Mouse (Mus musculus): ENCODE data around the gene Yy2.

Yy2 gene

DNA sequence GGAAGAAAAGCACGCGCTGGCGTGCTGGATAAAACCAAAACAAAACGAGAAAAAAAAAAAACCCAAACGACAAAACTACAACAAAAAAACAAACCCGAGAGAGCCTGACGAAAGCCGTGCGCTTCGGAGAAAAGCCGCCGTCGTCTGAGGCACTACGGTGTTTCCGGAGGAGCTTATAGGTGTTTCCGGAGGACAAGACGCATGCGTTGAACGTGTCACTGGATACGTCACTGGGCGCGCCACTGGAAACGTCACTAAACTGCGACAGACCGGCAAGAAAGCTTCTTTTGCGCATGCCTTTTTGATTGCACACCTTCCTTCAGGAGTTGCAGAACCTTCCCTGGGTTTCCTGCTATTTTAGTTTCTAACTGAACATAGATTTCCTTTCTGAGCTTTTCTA is at the start of gene Yy2:
Gene Yy2, minus strand, starts transcription at position 146 of the 400 bp plus-strand sequence.
- DNase-seq (ENCODE audit: low spot score): no peak

DNA sequence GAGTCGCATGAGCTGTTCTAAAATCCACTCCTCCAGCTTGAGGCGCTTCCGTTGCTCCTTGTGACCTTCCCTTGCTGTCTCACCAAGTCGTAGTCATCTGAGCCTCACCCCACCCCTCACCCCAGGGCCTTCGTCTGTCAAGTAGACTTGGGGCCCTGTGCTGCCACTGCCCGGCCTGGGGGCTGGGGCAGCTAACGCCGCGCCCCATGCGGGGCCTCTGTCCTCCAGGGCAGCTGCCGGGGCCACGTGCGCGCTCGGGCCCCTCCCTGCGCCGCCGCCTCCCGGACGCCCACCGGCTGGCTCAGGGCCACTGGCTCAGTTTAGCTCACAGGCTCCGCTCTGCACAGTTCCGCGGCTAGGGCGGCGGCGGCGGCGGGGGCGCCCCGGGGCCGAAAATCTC is 44.1 kb upstream of the Yy2 start:
- DNase-seq (ENCODE audit: low spot score): no peak

- DNase-seq (ENCODE audit: low spot score): no peak
Measured at GRCm38 (mm10) chrX:157601450-157601849, 32.7 kb upstream of the Yy2 start.

GRCm38 (mm10) chrX:157598186-157598996 is 29.6 kb upstream of the Yy2 start, which contains the start of gene Mbtps2:
Mbtps2 (minus strand) TSS chrX:157598715.
- DNase-seq (ENCODE audit: low spot score): peak; percentile 71

GRCm38 (mm10) chrX:157597585-157598185 is 28.9 kb upstream of the Yy2 start:
- no peak for DNase-seq (ENCODE audit: low spot score)

- peak; percentile 22 for DNase-seq (ENCODE audit: low spot score)
Measured at GRCm38 (mm10) chrX:157596802-157597201, 28.0 kb upstream of the Yy2 start.

DNA sequence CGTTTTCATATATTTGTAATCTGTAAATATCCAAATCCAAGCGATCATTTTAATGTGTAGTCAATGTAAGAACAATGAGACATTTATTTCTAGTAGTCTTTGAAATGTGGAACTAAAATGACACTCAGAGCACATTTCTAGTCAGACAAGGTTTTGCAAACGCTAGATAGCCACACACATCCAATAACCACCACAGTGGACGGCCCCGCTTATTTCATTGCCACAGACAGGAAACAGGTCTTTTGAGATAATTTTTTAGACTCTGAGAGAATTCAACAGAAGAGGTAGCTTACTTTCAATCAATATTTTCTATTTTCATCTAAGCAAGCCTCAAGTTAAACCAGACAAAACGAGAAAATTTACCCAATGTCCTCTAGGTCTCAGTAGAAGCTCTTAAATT is 27.1 kb upstream of the Yy2 start:
- no peak for DNase-seq (ENCODE audit: low spot score)

DNA sequence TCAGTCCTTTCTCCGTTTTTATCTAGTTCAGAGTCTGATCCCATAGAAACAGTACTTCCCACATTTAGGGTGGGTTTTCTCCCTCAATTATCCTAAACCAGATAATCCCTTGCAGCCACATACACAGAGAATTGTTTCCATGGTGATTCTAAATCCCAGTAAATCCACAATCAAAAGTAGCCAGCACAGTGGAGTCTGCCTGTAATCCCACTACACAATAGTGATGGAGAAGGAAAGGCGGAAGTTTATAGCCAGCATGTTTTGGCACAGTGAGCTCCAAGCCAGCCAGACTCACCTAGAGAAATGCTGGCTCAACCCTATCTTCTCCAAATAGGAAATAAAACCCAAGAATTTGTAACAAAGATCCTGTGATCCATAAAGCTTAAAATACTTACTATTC is 25.8 kb upstream of the Yy2 start:
- DNase-seq (ENCODE audit: low spot score): no peak

DNA sequence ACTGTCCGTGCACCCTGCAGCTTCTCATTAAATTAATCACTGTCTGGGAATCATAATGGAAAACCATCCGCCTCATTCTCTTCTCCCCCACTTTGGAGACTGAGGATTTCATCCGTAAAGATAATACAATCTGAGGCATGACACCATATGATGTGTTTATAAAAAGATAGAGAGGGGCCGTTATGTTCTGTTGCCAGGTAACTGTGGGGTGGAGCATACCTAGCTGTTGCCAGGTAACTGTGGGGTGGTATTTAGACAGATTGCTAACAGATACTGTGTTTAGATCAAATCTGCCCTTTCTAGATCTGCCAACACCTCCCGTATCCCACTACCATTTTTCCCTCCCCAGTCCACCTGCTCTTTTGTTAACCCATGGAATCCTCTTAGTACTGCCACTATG is 18.2 kb upstream of the Yy2 start:
- DNase-seq (ENCODE audit: low spot score): no peak

DNA sequence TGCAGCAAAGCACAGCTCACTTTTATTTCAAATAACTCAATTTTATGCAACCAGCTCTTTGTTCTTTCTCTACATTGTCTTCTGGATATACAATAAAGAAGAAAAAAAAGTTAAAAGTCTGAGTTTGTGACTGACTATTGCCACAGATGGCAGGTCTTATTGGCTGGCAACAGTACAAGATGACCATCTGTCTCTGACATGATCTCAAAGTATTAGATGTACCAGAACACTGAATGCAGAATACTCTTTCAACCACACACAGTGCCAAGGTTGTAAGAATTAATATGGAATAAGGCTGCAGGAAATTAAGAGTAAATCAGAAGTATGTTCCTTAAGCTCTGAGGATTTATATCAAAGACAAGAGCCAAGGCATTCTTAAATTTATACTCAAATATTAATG is 17.6 kb upstream of the Yy2 start:
- DNase-seq (ENCODE audit: low spot score): no peak

GRCm38 (mm10) chrX:157579108-157579614 is 10.4 kb upstream of the Yy2 start:
- DNase-seq (ENCODE audit: low spot score): no peak

DNA sequence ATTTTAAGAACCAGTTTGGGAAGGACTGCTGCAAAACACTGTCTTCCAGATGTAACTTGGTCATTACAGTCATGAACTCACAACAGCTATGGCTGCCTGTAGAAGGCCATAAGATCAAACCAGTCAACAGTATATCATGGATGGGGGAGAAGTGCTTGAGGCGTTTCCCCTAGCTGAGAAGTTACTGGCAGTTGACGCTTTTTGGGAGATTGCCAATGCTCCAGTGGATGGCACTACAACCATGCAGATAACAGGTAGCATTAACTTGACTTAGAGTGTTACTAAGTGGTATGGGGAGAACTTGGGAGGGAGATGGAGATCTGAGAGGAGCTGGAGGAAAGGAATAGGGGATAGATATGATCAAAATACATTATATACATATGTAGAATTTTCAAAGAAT is 5.9 kb upstream of the Yy2 start:
- DNase-seq (ENCODE audit: low spot score): no peak

DNA sequence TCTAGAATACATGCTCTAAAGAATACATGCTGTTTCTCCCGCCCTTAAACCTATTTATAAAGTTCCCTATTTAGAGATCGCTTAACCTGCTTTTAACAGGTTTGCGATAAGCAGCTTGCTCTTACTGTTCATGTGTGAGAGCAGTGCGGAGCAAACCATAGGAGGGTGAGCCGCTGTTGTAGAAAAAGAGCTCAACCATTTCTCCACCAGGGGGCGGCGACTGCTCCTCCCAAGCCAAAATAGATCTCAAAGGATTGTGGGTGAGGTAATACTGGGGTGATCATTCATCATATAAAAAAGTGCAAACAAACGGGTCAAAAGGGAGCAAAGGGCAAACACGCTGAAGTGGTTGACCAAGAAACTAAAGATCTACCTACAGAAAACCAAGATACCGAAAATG is 5.0 kb downstream of the Yy2 start:
- peak; percentile 8 for DNase-seq (ENCODE audit: low spot score)

DNA sequence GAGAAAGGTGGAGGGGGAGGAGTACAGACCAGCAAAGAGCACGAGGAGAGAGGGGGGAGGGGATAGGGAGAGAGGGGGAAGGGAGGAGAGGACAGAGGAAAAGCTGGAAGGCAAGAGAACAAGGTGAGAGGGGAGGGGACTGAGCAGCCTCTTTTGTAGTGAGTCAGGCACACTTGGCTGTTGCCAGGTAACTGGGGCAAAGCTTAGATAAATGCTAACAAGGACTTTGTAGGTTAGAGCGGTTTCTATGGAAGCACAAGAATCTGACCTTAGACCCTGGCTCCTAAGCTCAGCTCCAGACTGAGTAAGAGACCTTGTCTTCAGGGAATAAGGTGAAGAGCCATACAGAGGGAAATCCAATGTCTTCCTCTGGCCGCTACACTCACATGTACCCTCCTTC is 21.7 kb downstream of the Yy2 start:
- no peak for DNase-seq (ENCODE audit: low spot score)

Data from T-cell, adult 2 months (primary cell).